Mouse (Mus musculus) spleen, embryonic (tissue): ENCODE results near the gene Polr2m.

Source experiments
- CTCF ChIA-PET: fragments of 350-600 bp; sonication (Branson Sonifier 250); formaldehyde crosslinking; loops from one replicate; lab custom pipeline; 2022; lab: Charles Lee

The Polr2m gene

DNA sequence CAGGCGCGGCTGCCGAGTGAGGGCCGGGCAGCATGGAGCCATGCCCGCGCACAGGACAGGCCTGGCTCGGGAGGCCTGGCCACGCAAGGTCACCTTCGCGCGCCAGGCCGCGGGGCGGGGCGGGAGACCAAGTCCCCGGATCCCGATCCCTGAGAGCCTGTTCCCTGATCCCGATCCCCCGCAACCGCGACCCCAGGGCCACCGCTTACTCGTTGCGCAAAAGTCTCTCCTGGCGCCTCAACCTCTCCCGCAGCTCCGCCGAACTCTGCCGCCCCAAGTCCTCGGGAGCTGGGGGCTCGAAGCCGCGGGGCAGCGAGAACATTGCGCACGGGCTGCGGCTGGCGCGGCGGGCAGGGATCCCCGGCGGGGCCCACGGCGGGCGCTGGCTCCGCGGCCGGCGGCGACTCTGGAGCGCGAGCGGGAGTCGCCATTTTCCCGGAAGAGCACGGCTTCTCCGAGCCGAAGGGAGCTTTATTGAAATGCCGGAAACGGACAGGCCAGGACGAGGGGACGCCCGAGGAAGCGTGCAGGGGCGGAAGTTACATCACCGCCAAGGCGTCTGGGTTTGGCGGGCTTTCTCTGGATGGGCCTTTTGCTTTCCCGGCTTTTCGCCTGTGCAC is at the start of gene Polr2m:
Gene Polr2m, minus strand, starts transcription at position 461 of the 620 bp plus-strand sequence.
- CTCF ChIA-PET, result interaction anchor here (0.6 to 0.8 kb wide), 3 partner anchors 30 to 1460 kb away, joined by 3 read pairs; no protein-coding TSS in a partner anchor

DNA sequence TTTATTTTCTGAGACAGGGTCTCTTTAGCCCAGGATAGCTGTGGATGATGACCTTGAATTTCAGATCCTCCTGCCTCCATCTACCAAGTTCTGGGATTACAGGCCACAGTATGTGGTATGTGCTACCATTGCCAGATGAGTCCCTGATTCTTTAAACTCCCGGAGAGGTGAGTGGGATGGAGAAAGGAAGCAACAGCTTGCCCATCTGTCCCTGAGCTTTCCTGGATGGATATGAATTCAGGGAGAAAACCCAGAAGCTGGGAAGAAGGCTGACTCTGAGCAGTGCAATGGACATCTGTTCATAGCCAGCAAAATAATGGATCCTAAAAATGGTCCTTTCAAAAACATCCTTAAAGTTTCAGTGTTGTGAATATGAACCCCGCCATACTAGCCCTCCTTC is 49.3 kb upstream of the Polr2m start:
- CTCF ChIA-PET, result no interaction called here

DNA sequence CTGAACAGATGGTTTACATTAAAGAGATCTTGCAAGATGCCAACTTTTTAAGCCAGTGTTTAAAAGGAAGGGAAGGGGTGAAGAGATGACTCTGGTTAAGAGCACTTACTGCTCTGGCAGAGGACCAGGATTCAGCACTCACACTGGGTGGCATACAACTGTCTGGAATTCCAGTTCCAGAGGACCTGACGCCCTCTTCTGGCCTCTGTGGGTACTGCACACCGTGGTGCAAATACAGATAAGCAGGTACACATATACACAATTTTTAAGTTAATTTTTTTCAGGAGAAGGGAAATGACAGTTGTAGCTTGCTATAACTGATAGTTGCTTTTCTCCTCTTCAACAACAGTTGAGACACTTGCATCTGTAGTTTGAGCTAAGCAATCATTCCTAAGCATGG is 44.2 kb upstream of the Polr2m start:
- CTCF ChIA-PET, result no interaction called here

DNA sequence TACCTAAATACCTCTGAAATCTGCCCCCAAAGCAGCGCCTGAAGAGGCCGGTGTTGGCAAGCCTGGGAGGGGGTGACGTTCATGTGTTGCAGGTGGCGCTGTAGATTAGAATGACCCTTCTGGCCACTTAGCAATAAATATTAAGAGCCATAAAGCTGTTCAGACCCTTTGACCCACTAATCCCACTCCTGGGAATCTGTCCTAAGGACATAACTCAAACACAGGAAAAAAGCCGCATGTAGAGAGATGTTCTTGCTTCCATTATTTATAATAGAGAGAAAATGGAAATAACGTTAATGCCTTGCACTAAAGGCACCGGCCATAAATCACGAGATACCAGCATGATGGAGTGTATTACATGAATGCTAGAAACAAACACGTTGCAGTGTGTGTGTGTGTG is 41.7 kb upstream of the Polr2m start:
- CTCF ChIA-PET, result no interaction called here

DNA sequence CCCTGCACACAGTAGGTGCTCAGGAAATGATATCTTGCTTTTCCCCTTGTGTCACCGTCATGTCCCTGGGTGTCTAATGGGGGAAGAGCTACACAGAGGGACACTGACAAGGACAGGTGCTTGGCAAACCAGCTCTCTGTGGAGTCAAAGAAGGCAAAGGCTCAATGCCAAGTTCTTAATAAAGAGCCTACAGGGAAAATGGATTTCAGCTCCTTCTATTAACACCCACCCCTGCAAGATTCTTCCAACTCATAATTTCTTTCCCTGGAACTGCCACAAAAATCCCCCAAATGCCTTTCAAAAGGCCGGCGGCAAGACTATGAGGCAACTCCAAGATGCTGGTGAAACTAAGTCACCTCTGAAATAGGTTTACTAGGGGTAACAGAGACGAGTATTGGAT is 38.2 kb upstream of the Polr2m start:
- CTCF ChIA-PET, result no interaction called here

DNA sequence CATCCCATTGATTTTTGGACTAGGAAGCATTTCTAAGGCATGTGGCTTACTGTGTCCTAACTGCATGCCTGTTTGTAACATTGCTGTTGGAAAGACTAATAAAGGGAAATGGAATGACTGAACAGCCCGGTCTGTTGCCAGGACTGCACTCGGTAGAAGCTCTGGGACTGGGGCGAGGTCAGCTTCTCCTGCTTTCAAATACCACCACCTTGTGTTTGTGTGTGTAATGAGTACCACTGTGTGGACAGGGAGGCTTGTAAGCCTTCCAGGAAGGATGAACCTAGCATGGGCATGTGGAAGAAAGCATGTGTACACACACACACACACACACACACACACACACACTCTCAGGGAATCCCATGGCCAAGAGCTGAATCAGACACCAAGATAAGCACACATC is 34.1 kb upstream of the Polr2m start:
- CTCF ChIA-PET, result no interaction called here

DNA sequence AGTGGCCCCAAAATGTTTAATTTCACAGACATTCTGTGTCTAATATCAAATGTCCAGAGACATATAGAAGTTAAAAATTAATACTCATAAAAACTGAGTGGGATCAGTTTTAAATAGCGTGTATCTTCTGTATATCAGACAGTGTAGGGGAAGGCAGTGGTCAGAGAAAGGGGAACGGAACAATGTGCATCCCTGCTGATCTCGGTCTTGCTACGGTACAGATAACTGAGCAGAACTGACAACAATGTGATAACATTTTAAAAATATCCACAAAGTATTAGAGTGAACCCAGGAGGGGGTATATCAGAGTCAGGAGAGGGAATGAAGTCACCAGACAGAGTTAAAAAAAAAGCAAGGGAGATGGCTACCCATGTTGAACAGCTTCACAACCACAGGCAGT is 31.8 kb upstream of the Polr2m start:
- CTCF ChIA-PET, result interaction anchor here (0.7 kb wide), 1 partner anchor 26 kb away, joined by 3 read pairs; no protein-coding TSS in a partner anchor

DNA sequence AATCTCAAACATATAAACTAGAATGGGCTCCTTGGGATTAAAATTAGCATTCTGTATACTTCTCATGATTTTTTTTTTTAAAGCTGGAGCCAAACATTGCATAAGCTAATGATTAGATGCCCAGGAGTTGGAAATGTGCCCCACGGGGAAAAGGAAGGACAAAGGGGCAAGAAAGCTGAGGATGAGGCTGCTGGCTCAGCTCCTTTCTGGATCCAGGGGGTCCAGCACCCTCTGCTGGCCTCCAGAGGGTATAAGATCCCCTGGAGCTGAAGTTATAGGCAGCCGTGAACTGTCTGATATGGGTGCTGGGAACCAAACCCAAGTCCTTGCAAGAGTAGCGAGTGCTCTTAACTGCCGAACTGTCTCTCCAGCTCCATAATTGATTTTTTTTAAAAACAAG is 30.1 kb upstream of the Polr2m start:
- CTCF ChIA-PET, result interaction anchor here (0.7 to 1.2 kb wide), 2 partner anchors 30 to 129 kb away, joined by 3 to 4 read pairs; partner anchors contain the start of gene Polr2m

DNA sequence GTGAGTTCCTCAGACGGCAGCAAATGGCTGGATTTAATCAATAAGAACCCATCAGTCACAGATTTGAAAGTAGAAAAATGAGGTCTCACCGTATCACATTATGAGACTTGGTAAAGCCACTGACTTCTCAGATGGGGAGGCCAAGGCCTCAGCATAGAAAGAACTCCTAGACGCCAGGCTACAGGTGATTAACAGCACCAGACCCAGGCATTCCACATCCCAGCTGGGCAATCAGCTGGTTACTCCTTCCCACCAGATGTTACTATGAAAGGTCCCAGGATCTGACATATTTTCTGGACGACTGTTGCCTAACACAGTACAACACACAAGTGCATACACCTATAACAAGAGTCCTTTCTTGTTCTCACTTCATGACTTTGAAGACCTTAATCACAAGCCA is 27.8 kb upstream of the Polr2m start:
- CTCF ChIA-PET, result interaction anchor here (0.6 kb wide), 1 partner anchor 14 kb away, joined by 12 read pairs; no protein-coding TSS in a partner anchor

DNA sequence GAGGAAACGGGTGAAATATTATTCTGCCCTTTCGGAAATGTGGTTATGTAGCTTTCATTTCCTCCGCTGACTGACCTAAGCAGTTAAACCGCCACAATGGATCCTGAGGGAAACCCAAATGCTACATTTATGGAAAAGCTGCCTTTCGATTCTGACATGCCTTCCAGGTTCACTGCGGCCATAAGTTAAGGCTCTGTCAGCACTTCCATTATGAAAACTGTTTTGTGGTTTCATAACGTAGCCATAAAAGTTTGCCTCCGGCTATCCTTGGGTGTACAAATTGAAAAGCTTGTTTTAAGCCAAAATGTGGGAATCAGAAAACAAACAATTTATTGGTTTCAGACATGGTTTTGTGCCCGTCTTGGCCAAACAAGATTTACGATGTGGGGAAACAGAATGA is 27.2 kb upstream of the Polr2m start:
- CTCF ChIA-PET, result interaction anchor here (0.6 to 0.7 kb wide), 2 partner anchors 13 to 110 kb away, joined by 3 to 12 read pairs; no protein-coding TSS in a partner anchor

DNA sequence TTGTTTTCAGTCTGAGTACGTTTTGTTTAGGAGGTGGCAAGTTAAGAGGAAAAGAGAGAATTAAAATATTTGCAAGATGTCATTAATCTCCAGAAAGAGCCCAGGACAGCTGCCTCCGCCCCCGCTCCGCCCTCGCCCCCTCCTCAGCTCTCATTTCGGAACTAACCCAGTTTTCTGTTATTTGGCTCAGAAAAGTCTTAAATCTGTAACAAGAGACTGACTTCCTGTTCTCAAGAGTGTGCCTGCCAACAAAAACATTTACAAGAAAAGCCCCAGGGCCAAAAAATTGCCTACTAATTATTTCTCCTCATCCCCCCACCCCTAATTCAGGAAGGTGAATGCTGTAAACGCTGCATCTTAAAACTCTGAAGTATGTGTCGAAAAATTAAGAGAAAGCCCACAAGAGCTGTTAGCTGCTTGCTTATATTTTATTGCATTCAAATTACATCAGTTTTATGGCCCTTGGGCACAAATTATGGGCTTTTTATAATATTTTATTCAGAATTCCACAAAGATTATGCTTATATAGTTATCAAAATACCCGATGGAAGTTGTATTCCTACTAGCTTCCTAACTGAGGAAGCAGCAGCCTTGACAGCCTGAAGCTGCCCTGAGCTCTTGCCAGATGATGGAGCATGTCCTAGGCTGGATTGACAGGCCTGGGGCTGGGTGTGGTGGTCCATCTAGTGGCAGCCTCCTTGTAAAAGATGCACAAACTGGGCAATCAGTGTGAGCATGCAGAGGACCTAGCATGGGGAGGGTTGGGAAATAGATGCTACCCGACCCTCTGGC is 12.9 kb upstream of the Polr2m start:
- CTCF ChIA-PET, result no interaction called here

DNA sequence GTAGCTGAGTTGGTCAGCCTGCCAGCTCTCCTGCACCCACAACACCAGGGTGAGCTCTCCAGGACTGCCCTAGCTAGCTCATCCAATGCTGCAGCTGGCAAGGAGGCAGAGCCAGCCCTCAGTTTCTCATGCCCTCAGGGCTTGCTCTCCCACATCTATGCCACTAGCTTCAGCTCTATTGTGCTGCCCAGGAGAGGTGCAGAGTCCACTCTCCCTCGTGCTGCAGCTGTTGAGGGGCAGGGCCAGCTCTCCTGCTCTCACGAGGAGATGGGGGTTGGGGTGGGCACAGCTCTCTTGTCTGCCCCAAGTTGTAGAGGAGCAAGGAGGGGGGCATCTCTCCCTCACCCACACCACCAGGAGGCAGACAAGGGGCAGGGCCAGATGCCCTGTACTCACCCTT is 10.9 kb upstream of the Polr2m start:
- CTCF ChIA-PET, result no interaction called here

DNA sequence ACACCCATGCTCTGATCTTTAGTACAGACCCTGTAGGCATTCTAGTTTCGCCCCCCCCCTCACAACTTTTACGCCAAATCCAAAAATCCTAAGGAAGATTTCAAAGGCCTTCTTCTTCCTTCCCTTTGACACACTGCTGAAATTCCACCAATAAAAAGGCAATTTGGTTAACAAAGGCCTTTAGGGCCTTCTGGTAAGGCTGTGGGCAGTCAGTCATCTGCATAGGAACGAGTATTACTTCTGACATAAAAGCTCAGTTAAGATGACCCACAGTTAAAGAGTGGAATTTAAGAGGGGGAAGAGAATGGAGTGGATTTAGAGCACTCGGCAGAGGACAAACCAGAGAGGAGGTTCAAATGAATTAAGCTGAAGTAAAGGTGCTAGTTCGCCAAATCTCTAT is 8.0 kb upstream of the Polr2m start:
- CTCF ChIA-PET, result no interaction called here

DNA sequence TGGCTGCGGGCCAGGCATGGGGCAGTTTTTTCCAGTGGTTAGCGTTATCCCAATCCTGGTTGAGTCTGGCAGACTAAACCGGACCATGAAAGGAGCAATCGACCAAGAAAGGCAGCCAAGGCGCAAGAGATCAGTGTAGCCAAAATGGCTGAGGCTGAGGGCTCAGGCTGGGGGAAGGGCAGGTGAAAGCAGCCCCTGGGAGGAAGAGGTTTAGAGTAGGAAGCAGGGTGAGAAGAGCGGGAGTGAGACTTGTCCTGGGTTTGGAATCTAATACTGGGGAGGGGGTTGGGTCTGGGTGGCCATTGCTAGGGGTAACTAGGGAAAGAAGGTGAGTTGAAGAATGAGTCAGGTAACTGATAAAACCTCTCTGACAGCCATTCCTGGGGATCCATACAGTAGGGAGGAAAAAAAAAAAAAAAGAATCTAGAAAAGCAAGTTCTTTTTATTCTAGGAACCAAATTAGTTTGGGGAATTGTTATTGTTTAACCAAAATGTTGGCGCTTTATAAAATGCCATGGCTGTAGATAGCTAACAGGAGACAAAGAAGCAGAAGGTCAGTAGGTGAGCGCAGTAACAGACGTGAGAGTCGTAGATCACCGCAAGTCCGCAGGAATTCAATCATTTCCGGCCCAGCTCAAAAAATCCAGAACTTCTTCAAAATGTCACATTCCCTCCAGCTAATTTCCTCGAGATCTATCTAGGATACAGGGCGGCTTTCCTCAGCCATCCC is 6.7 kb upstream of the Polr2m start:
- CTCF ChIA-PET, result interaction anchor here (0.7 kb wide), 1 partner anchor 9 kb away, joined by 3 read pairs; no protein-coding TSS in a partner anchor

DNA sequence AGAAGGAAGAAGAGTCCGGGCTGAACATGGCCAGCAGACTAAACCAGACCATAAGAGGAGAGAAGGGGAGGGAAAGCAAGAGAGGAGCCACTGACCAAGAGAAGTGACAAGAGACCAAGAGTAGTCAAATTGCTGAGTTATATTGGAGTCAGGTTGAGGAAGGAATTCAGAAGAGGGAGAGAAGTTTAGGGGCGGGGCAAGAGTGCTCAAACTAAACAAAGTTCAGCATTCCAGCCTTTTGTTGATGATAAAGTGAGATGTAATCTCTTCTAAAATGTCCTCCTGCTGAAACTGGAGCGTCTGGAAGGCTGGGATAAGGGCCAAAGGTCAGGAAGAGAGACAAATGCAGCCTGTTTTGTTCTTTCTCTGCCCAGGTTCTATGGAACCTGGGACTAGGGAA is 4.3 kb upstream of the Polr2m start:
- CTCF ChIA-PET, result no interaction called here

DNA sequence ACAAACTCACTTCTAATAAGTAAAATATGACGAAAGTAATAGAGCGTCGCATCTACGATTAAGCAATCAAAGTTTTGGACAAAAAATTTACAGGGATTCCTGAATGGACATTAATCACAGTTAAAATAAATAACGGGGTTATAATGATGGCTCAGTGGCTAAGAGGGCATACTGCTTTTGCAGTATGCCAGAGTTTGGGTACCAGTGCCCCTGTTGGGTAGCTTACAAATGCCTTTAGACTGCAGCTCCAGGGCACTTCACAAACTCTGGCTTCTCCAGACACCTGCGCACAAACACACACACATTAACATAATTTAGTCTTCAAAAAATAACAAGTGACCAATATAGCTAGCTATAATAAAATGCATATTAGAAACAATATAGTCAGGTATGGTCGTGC is 392 bp upstream of the Polr2m start:
- CTCF ChIA-PET, result interaction anchor here (0.7 kb wide), 1 partner anchor 1460 kb away, joined by 3 read pairs; no protein-coding TSS in a partner anchor

DNA sequence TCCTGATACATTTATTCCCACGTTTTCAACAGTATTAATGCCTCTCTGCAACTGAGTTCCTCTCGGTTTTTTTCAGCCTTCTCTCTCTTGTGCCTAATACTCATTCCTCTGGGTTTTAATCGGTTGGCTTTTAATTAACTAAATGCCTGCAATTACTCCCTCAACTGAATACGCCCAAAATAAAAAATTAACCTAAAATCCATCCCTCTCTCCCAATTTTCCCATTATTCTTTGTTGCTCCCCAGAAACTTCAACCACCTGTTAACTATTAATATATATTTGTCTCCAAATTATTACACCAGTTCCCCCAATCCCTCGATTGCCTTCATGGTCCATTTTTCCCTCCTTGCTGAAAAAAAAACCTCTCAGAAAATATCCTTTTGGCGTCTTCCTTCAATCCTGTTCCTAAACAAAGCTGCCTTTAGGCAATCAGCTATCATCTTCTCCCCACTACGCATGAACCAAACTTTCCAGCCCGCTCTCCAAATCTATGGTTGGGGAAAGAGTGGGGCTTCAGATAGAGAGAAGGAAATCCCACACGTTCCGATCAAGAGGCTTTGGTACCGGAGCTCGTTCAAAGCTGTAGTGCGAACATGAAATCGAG is 762 bp downstream of the Polr2m start:
- CTCF ChIA-PET, result interaction anchor here (0.6 to 0.8 kb wide), 2 partner anchors 30 to 70 kb away, joined by 3 read pairs; no protein-coding TSS in a partner anchor

DNA sequence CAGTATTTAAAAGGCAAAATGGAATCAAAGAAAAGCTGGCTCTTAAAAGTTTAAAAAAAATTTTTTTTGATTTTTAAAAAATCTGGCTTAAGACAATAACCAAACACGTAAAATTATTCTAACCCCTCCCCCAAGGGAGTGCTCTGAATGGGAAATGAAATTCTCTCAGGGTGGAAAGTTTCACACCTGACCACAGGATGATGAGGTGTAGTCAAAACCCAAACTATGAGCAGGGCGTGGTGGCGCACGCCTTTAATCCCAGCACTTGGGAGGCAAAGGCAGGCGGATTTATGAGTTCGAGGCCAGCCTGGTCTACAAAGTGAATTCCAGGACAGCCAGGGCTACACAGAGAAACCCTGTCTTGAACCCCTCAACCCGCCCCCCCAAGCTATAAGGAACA is 1.9 kb downstream of the Polr2m start:
- CTCF ChIA-PET, result interaction anchor here (0.5 kb wide), 1 partner anchor 9 kb away, joined by 3 read pairs; no protein-coding TSS in a partner anchor

DNA sequence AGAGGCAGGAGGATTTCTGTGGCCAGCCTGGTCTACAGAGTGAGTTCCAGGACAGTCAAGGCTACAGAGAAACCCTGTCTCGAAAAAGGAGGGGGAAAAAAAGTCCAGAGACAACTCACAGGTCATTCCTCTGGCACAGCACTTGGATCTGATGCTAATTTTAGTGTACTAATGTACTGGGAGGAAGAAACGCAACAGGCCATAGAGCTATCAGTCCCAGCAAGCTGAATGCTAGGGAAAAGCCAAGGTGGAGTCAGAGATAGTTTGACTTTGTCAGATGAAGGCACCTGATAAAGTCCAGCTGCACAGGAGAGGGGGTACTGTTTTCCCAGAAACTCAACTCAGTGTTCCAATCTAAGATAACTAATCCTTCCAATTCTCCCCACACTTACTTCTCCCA is 5.4 kb downstream of the Polr2m start:
- CTCF ChIA-PET, result no interaction called here

DNA sequence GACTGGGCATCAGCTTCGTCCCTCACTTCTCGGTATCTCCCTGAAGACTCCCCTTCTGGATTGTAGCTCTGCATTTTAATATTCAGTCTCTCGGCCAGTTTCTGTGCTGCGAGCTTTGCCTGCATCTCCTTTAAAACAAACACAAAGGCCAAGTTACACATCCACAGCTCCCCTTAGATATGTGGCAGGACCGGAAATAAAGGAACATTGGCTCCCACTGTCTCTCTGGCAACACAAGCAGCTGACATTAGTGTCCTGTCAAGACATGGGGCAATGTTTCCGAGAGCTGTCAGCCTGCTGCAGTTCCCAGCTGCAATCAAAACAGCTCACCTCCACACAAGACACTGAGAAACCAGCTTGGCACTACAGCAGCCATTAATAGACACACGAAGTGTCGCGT is 6.3 kb downstream of the Polr2m start:
- CTCF ChIA-PET, result interaction anchor here (0.6 kb wide), 1 partner anchor 1478 kb away, joined by 3 read pairs; no protein-coding TSS in a partner anchor

DNA sequence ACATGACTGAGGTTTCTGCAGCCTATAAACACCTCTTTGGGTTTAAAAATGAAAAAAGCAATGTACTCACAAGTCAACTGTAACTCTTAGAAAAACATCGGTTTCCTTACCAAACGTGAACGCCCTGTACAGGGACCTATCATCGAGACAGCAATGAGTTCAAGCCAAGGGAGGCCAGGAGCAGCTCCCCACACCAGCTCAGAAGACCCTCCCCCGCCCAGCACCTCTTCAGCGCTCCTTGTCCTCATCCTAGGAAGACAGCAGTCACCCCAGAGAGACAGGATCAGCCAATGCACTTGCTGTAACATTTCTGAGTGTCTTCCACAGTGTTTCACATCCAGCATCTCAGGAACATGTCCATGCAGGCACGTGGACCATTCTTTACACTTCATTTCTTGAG is 7.1 kb downstream of the Polr2m start:
- CTCF ChIA-PET, result no interaction called here
